Mouse (Mus musculus) spleen, adult 2 months (tissue): ENCODE results near the gene Aktip. TPM values are rescaled to one million over a fixed set of nuclear protein-coding genes. Genes with fewer than 3 reads are reported as not detected.

Source experiments
- DNase-seq, 2 experiments: peaks; one replicate each; pipeline versions ENCODE4 v3.0.0 to v3.0.0-alpha.2; 2012 to 2021; ENCODE audit warnings: low spot score in 2 of 2, low read depth in 1 of 2
- H3K27ac ChIP-seq: fragments of 200-500 bp; 2 replicates; pipeline ENCODE4 v1.5.1; 2012; ENCODE audit warnings: low read length, inconsistent platforms; ENCODE audit not compliant: insufficient read depth
- H3K27me3 ChIP-seq: fragments of 200-500 bp; 2 replicates; pipeline ENCODE4 v1.6.1; 2012; ENCODE audit warnings: mild to moderate bottlenecking, moderate library complexity, low read length, inconsistent platforms; ENCODE audit not compliant: control insufficient read depth, insufficient read depth
- H3K36me3 ChIP-seq: fragments of 200-500 bp; 2 replicates; pipeline ENCODE4 v1.6.1; 2012; ENCODE audit warnings: mild to moderate bottlenecking, low read length, inconsistent platforms; ENCODE audit not compliant: control insufficient read depth, insufficient read depth
- H3K4me1 ChIP-seq: fragments of 200-500 bp; 2 replicates; pipeline ENCODE4 v1.6.1; 2011; ENCODE audit warnings: inconsistent platforms; ENCODE audit not compliant: control insufficient read depth, insufficient read depth, insufficient read length
- H3K4me3 ChIP-seq: fragments of 200-500 bp; 2 replicates; pipeline ENCODE4 v1.5.1; 2011; ENCODE audit warnings: mild to moderate bottlenecking, inconsistent platforms; ENCODE audit not compliant: insufficient read depth, insufficient read length; ENCODE audit errors: extremely low read depth
- CTCF ChIP-seq: fragments of 200-500 bp; IDR thresholded peaks from 2 replicates; pipeline ENCODE4 v1.5.1; 2011; ENCODE audit warnings: mild to moderate bottlenecking, inconsistent platforms; ENCODE audit not compliant: insufficient read depth, insufficient read length, insufficient replicate concordance; ENCODE audit errors: extremely low read depth
- POLR2A ChIP-seq: fragments of 200-500 bp; IDR thresholded peaks from 2 replicates; pipeline ENCODE4 v1.6.1; 2011; ENCODE audit warnings: low read depth, low read length, inconsistent platforms
- WGBS: fragments of 180-500 bp; shearing (Covaris S2); methylation state at CpG from one replicate; pipeline ENCODE4 v1.1.7; 2018; 5-methylcytosine and 5-hydroxymethylcytosine counted together
- polyA plus RNA-seq: library from polyadenylated mRNA; depleted of rRNA; stranded (reverse); fragments of >200 nt; gene quantifications from 2 replicates; pipeline ENCODE4 v1.2.3, GENCODE M21; 2012

Aktip gene
- polyA plus RNA-seq, 1 experiment, result 9.6 TPM

DNA sequence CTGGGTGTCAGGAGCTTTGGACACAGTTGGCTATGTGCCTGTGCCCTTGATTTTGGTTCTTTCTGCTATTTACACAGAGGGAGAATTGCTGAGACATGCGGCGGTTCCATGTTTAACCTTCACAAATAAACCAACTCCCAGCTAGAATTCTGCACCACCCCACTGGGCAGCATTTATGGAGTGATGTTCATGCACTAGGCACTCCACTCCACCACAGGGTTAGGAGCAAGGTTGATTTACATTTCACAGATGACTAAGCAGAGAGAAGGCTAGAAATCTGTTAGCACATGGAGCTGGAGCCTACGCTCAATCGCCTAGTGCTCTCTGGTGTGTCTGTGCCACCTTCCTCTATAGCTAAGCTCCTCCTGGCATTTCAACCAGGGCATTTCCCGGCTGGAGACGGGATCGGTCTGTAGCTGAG lies 27.7 kb upstream of the Aktip start:
- Histone ChIP-seq H3K27me3 (no peaks in the 10 kb centered on the region), H3K4me1 (no peaks in the 10 kb centered on the region), H3K36me3 (no peaks in the 10 kb centered on the region), H3K27ac (no peak overlapping the region), H3K4me3 (no peak overlapping the region)
- TF ChIP-seq POLR2A (no peak), CTCF (no peak)
- 94% methylated on average over 7 of the region's 7 CpGs for WGBS
- DNase-seq, result no peak

DNA sequence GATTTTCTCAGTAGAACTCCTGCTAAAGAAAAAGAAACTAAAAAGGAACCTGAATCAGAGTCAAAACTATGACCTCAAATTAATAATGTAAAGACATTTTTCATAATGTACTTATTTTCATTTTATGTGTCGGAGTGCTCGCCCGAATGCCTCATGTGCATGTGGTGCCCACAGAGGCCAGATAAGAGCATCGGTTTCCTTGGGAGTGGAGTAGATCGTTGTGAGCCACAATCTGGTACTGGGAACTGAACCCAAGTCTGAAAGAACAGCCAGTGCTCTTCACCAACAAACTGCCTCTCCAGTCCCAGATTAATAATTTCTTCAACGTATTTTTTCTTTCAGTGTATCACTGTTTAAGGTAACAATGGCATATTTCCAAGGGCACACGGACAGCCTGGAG lies 24.5 kb upstream of the Aktip start:
- TF ChIP-seq CTCF, result no peak
- Histone ChIP-seq H3K36me3 (no peaks in the 10 kb centered on the region), H3K27ac (no peak overlapping the region), H3K4me3 (no peak overlapping the region), H3K27me3 (no peaks in the 10 kb centered on the region), H3K4me1 (no peaks in the 10 kb centered on the region)
- DNase-seq, result no peak
- 87% methylated on average over 7 of the region's 7 CpGs for WGBS

DNA sequence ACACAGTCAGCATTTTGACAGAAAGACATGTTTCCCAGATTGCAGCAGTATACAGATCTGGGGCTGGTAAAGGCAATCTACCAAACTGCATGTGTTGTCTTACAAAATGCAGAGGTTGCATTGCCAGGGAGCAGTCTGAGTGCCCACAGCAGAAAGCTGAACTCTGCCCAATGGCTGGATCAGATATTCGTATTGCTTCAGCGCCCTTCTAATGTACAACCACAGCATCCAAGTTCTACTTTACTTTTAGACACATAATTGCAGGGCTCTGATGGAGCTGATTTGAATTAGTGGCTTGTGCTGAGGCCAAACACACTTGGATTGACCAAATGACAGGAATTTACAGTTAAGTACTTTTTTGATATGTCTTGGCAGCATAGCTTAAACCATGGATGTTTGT lies 22.1 kb upstream of the Aktip start:
- no peak overlapping the region for H3K4me3 ChIP-seq
- DNase-seq, result no peak
- H3K27ac ChIP-seq, result no peak overlapping the region
- WGBS, result 94% methylated on average over 2 of the region's 2 CpGs
- H3K4me1 ChIP-seq, result no peaks in the 10 kb centered on the region
- TF ChIP-seq CTCF, result no peak
- no peak for TF ChIP-seq POLR2A
- no peaks in the 10 kb centered on the region for H3K27me3 ChIP-seq
- H3K36me3 ChIP-seq, result no peaks in the 10 kb centered on the region

DNA sequence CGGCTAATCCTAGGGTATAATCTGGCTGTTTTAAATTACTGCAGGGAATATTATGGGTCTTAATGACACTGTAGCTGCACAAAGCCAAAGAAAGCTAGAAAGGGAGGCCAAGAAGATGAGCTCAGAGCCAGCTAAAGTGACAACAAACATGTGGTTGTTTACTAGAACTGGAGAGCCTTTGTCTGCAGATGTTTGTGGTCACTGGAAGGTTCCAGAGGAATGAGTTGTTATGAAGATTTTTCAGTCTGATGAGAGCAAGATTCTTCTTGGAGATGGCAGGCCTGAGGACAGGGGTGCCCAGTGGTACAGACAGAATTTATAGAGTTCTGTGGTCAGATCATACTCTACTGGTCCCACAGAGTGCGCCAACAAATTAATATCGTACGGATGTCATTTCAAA lies 18.5 kb upstream of the Aktip start:
- DNase-seq, result no peak
- 96% methylated on average over 4 of the region's 4 CpGs for WGBS
- no peaks in the 10 kb centered on the region for H3K36me3 ChIP-seq
- H3K4me3 ChIP-seq, result no peak overlapping the region
- H3K27me3 ChIP-seq, result no peaks in the 10 kb centered on the region
- H3K4me1 ChIP-seq, result no peaks in the 10 kb centered on the region
- TF ChIP-seq CTCF (no peak), POLR2A (no peak)
- H3K27ac ChIP-seq, result no peak overlapping the region

DNA sequence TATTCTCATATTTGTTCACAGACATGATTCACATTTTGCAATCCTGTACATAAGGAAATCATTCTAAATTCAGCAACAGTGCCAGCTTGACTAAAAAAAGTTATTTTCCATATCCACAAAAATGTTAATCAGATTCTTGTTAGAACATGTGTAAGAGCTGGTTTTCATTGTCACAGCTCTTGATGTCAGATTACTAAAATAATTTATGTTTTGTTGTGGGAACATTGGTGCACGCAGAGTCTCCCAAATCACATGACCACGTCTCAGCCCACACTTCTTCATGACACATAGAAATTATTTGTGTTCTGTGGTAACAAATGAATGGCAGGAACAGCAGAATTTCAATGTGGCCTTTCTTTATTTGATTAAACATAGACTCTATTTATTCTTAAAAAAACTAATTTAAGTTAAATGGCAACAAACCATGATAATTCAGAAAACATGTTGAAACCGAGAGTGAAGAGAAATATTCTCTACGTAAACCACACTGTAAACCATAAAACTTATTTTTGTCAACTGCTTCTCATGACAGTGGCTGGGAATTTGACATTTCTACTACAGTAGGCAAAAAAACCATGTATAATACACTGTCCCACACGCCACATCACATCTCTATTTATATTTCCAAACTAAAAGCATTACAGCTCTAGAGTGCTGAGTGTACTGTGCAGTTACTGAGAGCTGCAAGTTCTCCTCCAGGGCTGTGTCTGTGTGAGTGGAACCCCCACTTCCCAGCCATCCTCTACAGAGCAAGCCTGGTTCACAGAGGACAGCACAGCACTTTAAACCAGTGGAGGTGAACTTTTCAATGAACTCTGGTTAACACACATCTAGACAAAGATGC lies 17.5 kb upstream of the Aktip start:
- H3K27me3 ChIP-seq, result no peaks in the 10 kb centered on the region
- no peak overlapping the region for H3K27ac ChIP-seq
- H3K4me3 ChIP-seq, result no peak overlapping the region
- TF ChIP-seq CTCF, result no peak
- TF ChIP-seq POLR2A, result no peak
- 78% methylated on average over 5 of the region's 5 CpGs for WGBS
- no peaks in the 10 kb centered on the region for H3K36me3 ChIP-seq
- no peak for DNase-seq
- H3K4me1 ChIP-seq, result no peaks in the 10 kb centered on the region

DNA sequence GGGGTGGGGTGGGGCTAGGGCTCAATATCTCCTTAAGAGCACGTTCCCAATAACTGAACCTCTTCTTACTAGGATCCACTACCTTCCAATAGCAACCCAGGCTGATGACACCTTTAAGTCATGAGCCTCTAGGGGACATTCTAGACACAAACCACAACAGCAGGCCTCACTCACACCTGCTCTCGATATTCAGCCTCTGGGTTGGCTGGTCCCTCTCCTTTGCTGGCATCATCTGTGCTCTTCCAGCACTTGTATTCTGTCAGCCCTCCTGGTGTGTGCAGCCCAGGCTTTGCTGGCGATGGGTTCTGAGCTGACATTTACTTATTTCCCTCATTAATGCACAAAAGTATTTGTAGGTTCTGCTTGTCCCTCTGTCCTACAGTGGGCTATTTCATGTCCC lies 14.5 kb upstream of the Aktip start:
- WGBS, result 79% methylated on average over 3 of the region's 3 CpGs
- Histone ChIP-seq H3K36me3 (no peaks in the 10 kb centered on the region), H3K4me3 (no peak overlapping the region), H3K27me3 (no peaks in the 10 kb centered on the region), H3K4me1 (no peaks in the 10 kb centered on the region), H3K27ac (no peak overlapping the region)
- TF ChIP-seq CTCF, result no peak
- TF ChIP-seq POLR2A, result no peak
- no peak for DNase-seq

DNA sequence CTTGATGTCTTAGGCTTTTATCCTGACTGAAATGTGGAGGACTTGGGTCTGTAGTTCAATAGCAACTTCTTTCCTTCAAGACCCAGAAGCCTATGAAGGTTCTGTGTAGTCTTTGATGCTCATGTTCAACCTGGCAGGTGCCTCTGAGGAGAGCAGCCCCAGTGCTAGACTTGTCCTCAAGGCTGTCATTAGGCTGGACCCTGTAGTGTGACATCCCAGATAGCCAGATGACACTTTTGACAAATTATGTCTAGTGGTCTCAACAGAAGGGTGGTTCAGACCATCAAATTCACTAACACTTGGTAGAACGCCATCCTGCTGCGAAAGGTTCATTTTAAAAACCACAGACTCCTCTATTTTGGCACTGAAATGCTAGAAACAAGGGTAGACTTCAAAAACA lies 13.2 kb upstream of the Aktip start:
- Histone ChIP-seq H3K27me3 (no peaks in the 10 kb centered on the region), H3K36me3 (no peaks in the 10 kb centered on the region), H3K4me1 (no peaks in the 10 kb centered on the region), H3K27ac (no peak overlapping the region), H3K4me3 (no peak overlapping the region)
- TF ChIP-seq POLR2A (no peak), CTCF (no peak)
- 91% methylated on average over 2 of the region's 2 CpGs for WGBS
- no peak for DNase-seq
